ENCODE assay signal across 8 mouse cellular contexts in genomic region chr19:56029428-56030281, GRCm38 (mm10).
DNase-seq lines count a peak whose midpoint lies in the region; ATAC-seq and TF ChIP-seq lines count a peak whose summit lies in the region.

No protein-coding gene starts in this region.

- no peak for TF ChIP-seq EP300 in heart, adult 2 months (IDR thresholded peaks at IDR 0.05; ENCODE audit: insufficient read depth, low read depth, low read length)

- peak overlapping the region; percentile 78 for H3K27ac ChIP-seq in heart, embryonic 10.5 days
- no peak overlapping the region for H3K27ac ChIP-seq in heart, adult 2 months
- H3K27ac ChIP-seq in limb, embryonic 14.5 days (replicated peaks; ENCODE audit: low read depth, low read length): peak overlapping the region; percentile 87

- H3K9me3 ChIP-seq in heart, embryonic 10.5 days: no peaks in the 10 kb centered on the region
- H3K9me3 ChIP-seq in limb, embryonic 14.5 days (ENCODE audit: control insufficient read depth, low read length): peaks cover 2% of the 10 kb centered on the region; the same call in 1 of the 2 replicates

- no peaks in the 10 kb centered on the region; the same call in 1 of the 2 replicates for H3K27me3 ChIP-seq in heart, embryonic 10.5 days (ENCODE audit: insufficient read depth, poor library complexity, severe bottlenecking)
- no peaks in the 10 kb centered on the region for H3K27me3 ChIP-seq in heart, adult 2 months (ENCODE audit: control insufficient read depth, insufficient read depth, low read length)
- no peaks in the 10 kb centered on the region for H3K27me3 ChIP-seq in limb, embryonic 14.5 days (ENCODE audit: control insufficient read depth, insufficient read depth, low read length)

- no peak overlapping the region for H3K4me3 ChIP-seq in heart, embryonic 10.5 days
- no peak overlapping the region for H3K4me3 ChIP-seq in heart, adult 2 months
- no peak overlapping the region for H3K4me3 ChIP-seq in limb, embryonic 14.5 days (replicated peaks; ENCODE audit: low read length)

- H3K9ac ChIP-seq in heart, adult 2 months (ENCODE audit: low read depth, low read length): no peak overlapping the region
- H3K9ac ChIP-seq in limb, embryonic 14.5 days (ENCODE audit: low read depth, low read length, severe bottlenecking): peak overlapping the region; percentile 38

- intact Hi-C loops in heart, adult 2 months (cut with DNase I): no loop called here

- H3K79me2 ChIP-seq in heart, adult 2 months (replicated peaks; ENCODE audit: control insufficient read depth, insufficient read depth, low read length): no peaks in the 10 kb centered on the region

- no peak overlapping the region for H3K4me2 ChIP-seq in limb, embryonic 14.5 days (replicated peaks; ENCODE audit: low read depth, low read length, severe bottlenecking)

- no peak for TF ChIP-seq POLR2A in heart, adult 2 months (IDR thresholded peaks at IDR 0.05; ENCODE audit: insufficient read depth, low read depth, low read length)
- TF ChIP-seq POLR2A in limb, embryonic 14.5 days (IDR thresholded peaks at IDR 0.05; ENCODE audit: borderline replicate concordance, extremely low read depth, insufficient read depth, insufficient read length): no peak

- no peaks in the 10 kb centered on the region for H3K36me3 ChIP-seq in heart, embryonic 10.5 days
- no peaks in the 10 kb centered on the region for H3K36me3 ChIP-seq in heart, adult 2 months (ENCODE audit: control insufficient read depth, insufficient read depth, low read length)
- no peaks in the 10 kb centered on the region for H3K36me3 ChIP-seq in limb, embryonic 14.5 days (ENCODE audit: control insufficient read depth, insufficient read depth, low read length)

- no peak for TF ChIP-seq CTCF in heart, adult 2 months (IDR thresholded peaks at IDR 0.05)

- peaks cover 13% of the 10 kb centered on the region for H3K4me1 ChIP-seq in heart, embryonic 10.5 days
- H3K4me1 ChIP-seq in heart, adult 2 months (ENCODE audit: control insufficient read depth, insufficient read depth, low read length): no peaks in the 10 kb centered on the region
- peaks cover 15% of the 10 kb centered on the region for H3K4me1 ChIP-seq in limb, embryonic 14.5 days (ENCODE audit: control insufficient read depth, insufficient read depth, low read length)

- WGBS in heart, embryonic 10.5 days: 46% methylated on average over 21 of the region's 21 CpGs
- WGBS in heart, adult 2 months: 45% methylated on average over 21 of the region's 21 CpGs
- 28% methylated on average over 21 of the region's 21 CpGs for WGBS in limb, embryonic 14.5 days

- peak; percentile 84 for ATAC-seq in limb, embryonic 14.5 days (ENCODE audit: low FRiP score, low read depth)

- DNase-seq in heart, embryonic 10.5 days (ENCODE audit: low spot score): no peak
- DNase-seq in heart, adult 2 months: no peak
- DNase-seq in cerebellum, adult 9-11 months: peak; percentile 39
- peak; percentile 49 to 70 for DNase-seq in frontal cortex, adult 2 months (ENCODE audit: extremely low spot score in 1 of 2, low spot score in 1 of 2)
- peak; percentile 48 for DNase-seq in kidney, postnatal 14 days
- peak; percentile 49 for DNase-seq in limb, embryonic 14.5 days (ENCODE audit: low spot score)
- DNase-seq in right cerebral cortex, postnatal 14 days: peak; percentile 32
- DNase-seq in thymus, postnatal 14 days: no peak

Comparison
In these comparisons a context has a peak if more than half of its experiments do, and no peak if none do; other contexts are left out.
1. DNase-seq: peak in cerebellum, adult 9-11 months (single experiment), frontal cortex, adult 2 months (2 of 2), kidney, postnatal 14 days (single experiment), limb, embryonic 14.5 days (single experiment) and right cerebral cortex, postnatal 14 days (single experiment); none in heart, embryonic 10.5 days (single experiment), heart, adult 2 months (0 of 2) and thymus, postnatal 14 days (single experiment).